Mouse (Mus musculus) midbrain, embryonic 10.5 days (tissue): ENCODE data around the gene Gm45618. TPM values are rescaled to one million over a fixed set of nuclear protein-coding genes. Genes with fewer than 3 reads are reported as not detected.

Experiments
- DNase-seq: peaks from one replicate; pipeline ENCODE4 v3.0.0-alpha.2; 2017; ENCODE audit warnings: low spot score
- H3K27ac ChIP-seq: fragments of 300-500 bp; sonication (generic); replicated peaks from 2 replicates; pipeline ENCODE4 v1.5.1; 2016; ENCODE audit warnings: mild to moderate bottlenecking
- H3K27me3 ChIP-seq: fragments of 300-500 bp; sonication (generic); 2 replicates; pipeline ENCODE4 v1.6.1; 2016; ENCODE audit warnings: low read depth, mild to moderate bottlenecking; ENCODE audit not compliant: poor library complexity, severe bottlenecking
- H3K36me3 ChIP-seq: fragments of 300-500 bp; sonication (generic); 2 replicates; pipeline ENCODE4 v1.6.1; 2016; ENCODE audit warnings: mild to moderate bottlenecking, moderate library complexity
- H3K4me1 ChIP-seq: fragments of 300-500 bp; sonication (generic); 2 replicates; pipeline ENCODE4 v1.6.1; 2016
- H3K4me3 ChIP-seq: fragments of 300-500 bp; sonication (generic); 2 replicates; pipeline ENCODE4 v1.5.1; 2016; ENCODE audit warnings: mild to moderate bottlenecking, moderate library complexity
- H3K9me3 ChIP-seq: fragments of 300-500 bp; sonication (generic); replicated peaks from 2 replicates; pipeline ENCODE4 v1.6.1; 2016; ENCODE audit warnings: mild to moderate bottlenecking
- WGBS: fragments of 180-500 bp; shearing (Covaris S2); methylation state at CpG from one replicate; pipeline ENCODE4 v1.1.7; 2016; 5-methylcytosine and 5-hydroxymethylcytosine counted together
- polyA plus RNA-seq: library from polyadenylated mRNA; unstranded; fragments of >200 nt; fragmentation: Nextera tagmentation; extraction: Ambion mirVana; gene quantifications from 2 replicates; pipeline ENCODE4 v1.2.1, GENCODE M21; 2016

Gene Gm45618
- polyA plus RNA-seq, 1 experiment from 2014 or later: not detected

DNA sequence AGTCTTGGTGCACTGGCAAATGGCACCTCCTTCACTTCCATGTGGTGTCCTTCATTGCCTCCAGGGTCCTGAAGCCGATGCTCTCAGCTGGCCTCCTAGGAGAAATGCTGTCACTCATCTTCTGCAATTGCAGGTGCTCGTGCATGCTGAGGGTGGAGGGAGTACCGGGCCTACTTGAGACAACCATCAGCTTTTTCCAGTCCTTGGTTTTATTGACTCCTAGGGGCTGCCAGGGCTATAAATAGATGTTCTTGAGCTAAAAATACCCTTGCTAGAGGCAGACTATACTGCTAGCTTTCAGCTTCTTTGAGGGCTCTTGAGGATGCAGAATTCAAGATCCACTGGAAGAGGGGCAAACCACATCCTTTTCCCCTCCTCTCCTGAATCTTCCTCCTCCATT lies 43.4 kb downstream of the Gm45618 start:
- Histone ChIP-seq H3K27me3 (peaks cover 49% of the 10 kb centered on the region), H3K4me1 (peaks cover 5% of the 10 kb centered on the region)
- 83% methylated on average over 3 of the region's 3 CpGs for WGBS

DNA sequence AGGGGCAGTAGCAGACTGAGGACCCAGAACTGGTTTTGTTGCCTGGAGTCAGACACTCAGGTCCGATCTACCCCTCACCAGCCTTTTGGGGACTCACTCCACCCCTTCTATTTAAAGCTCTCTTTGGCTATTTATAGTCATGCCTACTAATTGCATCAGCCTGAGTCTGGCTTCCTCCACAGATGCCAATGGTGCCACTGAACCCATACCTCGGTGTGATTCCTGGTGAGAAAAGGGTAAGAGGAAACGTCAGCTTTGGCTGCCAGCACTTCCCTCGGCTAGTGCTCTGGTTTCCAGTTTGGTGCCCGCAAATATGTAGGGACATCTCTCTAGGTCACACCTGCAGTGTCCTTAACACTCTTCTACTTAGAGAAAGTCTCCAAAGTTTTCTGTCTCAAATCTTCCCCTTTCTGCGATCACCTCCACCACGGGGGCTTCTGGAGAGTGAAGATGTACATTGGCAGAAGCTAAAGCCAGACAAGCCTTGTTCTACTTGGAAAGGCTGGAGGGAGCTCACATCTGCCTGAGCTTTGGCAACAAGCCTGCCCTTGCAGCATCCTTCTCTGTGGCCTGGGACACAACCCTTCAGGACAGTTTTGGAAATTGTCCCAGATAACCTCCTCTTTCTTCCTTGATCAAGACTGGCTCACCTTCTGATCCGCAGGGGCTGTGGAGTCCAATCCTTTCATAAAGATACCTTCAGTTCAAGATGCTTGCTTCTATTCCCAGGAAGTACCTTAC lies 46.2 kb downstream of the Gm45618 start:
- H3K36me3 ChIP-seq: peaks cover under 1% of the 10 kb centered on the region; the same call in 1 of the 2 replicates
- no peaks in the 10 kb centered on the region for H3K9me3 ChIP-seq
- 73% methylated on average over 8 of the region's 8 CpGs for WGBS
- H3K4me1 ChIP-seq: peaks cover 10% of the 10 kb centered on the region; the same call in 1 of the 2 replicates
- no peak for DNase-seq
- no peak overlapping the region for H3K27ac ChIP-seq
- H3K27me3 ChIP-seq: peaks cover 35% of the 10 kb centered on the region
- no peak overlapping the region for H3K4me3 ChIP-seq

More for the DNA sequence above, 43.4 kb downstream of the Gm45618 start:
- peaks cover 11% of the 10 kb centered on the region for H3K36me3 ChIP-seq
- no peak overlapping the region for H3K4me3 ChIP-seq
- H3K9me3 ChIP-seq: no peaks in the 10 kb centered on the region
- no peak for DNase-seq
- no peak overlapping the region for H3K27ac ChIP-seq

DNA sequence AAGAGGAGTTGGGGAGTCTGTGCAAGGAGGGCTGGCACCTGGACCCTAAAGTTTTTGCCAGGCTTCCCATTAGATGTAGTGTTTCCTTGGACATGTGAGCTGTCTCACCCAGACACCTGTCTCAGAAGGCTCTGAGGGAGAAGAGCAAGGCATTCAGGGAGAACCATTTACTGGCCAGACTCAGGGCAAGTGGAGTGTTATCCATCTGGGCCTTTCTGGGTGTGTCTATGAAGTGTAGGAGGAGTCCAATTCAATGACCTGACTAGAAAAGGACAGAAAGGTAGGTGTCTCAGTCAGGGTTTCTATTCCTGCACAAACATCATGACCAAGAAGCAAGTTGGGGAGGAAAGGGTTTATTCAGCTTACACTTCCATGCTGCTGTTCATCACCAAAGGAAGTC lies 48.8 kb downstream of the Gm45618 start:
- H3K4me1 ChIP-seq: peaks cover 10% of the 10 kb centered on the region; the same call in 1 of the 2 replicates
- no peak for DNase-seq
- H3K36me3 ChIP-seq: no peaks in the 10 kb centered on the region
- no peak overlapping the region for H3K27ac ChIP-seq
- H3K9me3 ChIP-seq: no peaks in the 10 kb centered on the region
- no peak overlapping the region for H3K4me3 ChIP-seq
- H3K27me3 ChIP-seq: peaks cover 30% of the 10 kb centered on the region

DNA sequence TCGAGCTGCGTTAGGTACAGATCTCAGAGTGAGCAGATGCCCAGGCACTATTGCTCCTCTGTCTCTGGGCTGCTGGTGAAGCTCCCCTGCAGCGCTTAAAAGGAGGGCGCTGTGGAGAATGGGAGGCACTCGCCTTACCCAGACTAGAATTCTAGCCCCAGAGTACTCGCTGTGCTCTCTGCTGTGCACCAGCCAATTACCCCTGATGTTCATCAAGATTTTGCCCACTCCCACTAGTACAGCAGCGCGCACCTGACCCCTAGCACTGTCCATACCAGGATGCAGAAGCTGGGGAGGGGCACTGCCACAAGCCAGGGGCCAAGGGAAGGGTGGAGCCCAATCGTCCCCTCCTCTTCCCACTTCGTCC lies 49.3 kb downstream of the Gm45618 start:
- DNase-seq: no peak
- Histone ChIP-seq H3K27ac (no peak overlapping the region), H3K27me3 (peaks cover 30% of the 10 kb centered on the region), H3K36me3 (no peaks in the 10 kb centered on the region), H3K4me3 (0 out of 2 replicates have a peak overlapping the region, but pooled peaks have one; percentile 22), H3K9me3 (no peaks in the 10 kb centered on the region), H3K4me1 (peaks cover 10% of the 10 kb centered on the region; the same call in 1 of the 2 replicates)
- 3% methylated on average over 10 of the region's 10 CpGs for WGBS

DNA sequence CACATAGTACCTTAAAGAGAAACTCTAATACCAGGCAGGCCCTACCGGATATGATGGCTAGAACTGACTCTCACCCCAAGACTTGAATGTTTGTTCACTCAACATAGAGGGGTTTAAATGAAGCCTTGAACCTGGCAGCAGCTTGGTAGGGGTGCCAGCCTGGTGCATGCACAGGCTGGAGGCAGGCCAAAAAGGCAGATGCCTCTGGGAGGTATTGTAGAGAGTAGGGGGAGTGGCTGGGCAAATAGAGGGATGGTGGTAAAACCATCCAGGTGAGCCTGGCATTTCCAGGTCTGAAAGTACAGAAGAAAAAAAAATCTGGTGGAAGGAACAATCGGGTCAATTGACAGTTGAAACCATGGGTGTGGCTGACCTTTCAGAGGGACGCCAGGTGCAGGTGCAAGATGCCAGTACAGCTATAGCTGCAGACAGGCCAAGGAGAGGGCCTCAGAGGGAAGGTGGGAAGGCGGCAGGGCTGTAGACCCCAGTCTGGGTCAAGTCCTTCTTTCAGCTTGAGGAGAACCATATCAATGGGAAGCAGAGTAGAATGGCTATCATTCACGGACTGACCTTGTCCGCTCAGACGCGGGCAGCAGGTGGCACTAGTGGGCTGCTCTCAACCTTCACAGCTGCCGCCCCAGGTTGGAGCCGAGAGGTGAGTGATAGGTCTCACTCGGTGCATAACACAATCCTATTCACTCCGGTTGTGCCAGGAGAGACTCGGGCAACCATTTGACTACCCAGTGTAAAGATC lies 49.9 kb downstream of the Gm45618 start:
- 14% methylated on average over 13 of the region's 13 CpGs for WGBS
- peak; percentile 63 for DNase-seq
- peaks cover 10% of the 10 kb centered on the region; the same call in 1 of the 2 replicates for H3K4me1 ChIP-seq
- H3K4me3 ChIP-seq: 0 out of 2 replicates have a peak overlapping the region, but pooled peaks have one; percentile 22
- H3K27ac ChIP-seq: no peak overlapping the region
- no peaks in the 10 kb centered on the region for H3K9me3 ChIP-seq
- H3K36me3 ChIP-seq: no peaks in the 10 kb centered on the region
- peaks cover 28% of the 10 kb centered on the region for H3K27me3 ChIP-seq

Other genes with a start within 250 kb of the Gm45618 start
- gene Tollip, start 202.2 kb downstream of the Gm45618 start, polyA plus RNA-seq: 52.9 and 66.6 TPM in 2 replicates
- gene Brsk2, start 171.0 kb downstream of the Gm45618 start, polyA plus RNA-seq: 7.8 and 11.4 TPM in 2 replicates
- 62.2 and 64.0 TPM in 2 replicates for gene Mob2, start 59.7 kb downstream of the Gm45618 start, polyA plus RNA-seq
- gene Dusp8, start 24.9 kb downstream of the Gm45618 start, polyA plus RNA-seq: 6.4 and 13.2 TPM in 2 replicates
- gene Gm39115, start 15.3 kb upstream of the Gm45618 start, polyA plus RNA-seq: not detected in 2 replicates
- gene Gm45337, start 23.9 kb upstream of the Gm45618 start, polyA plus RNA-seq: not detected in 2 replicates
- gene Gm29735, start 36.4 kb upstream of the Gm45618 start, polyA plus RNA-seq: not detected in 2 replicates
- not detected in 2 replicates for gene Gm4553, start 45.0 kb upstream of the Gm45618 start, polyA plus RNA-seq
- gene Krtap5-2, start 55.3 kb upstream of the Gm45618 start, polyA plus RNA-seq: not detected in 2 replicates
- gene Gm10153, start 69.7 kb upstream of the Gm45618 start, polyA plus RNA-seq: not detected in 2 replicates
- not detected in 2 replicates for gene Krtap5-3, start 80.6 kb upstream of the Gm45618 start, polyA plus RNA-seq
- gene Gm7579, start 91.1 kb upstream of the Gm45618 start, polyA plus RNA-seq: not detected in 2 replicates
- gene Krtap5-5, start 109.2 kb upstream of the Gm45618 start, polyA plus RNA-seq: not detected in 2 replicates
- not detected in 2 replicates for gene Gm40460, start 120.3 kb upstream of the Gm45618 start, polyA plus RNA-seq
- not detected in 2 replicates for gene Gm2431, start 137.6 kb upstream of the Gm45618 start, polyA plus RNA-seq
- gene Gm4559, start 153.6 kb upstream of the Gm45618 start, polyA plus RNA-seq: not detected in 2 replicates
- gene Krtap5-1, start 176.4 kb upstream of the Gm45618 start, polyA plus RNA-seq: not detected in 2 replicates
- not detected in 2 replicates for gene Krtap5-4, start 182.8 kb upstream of the Gm45618 start, polyA plus RNA-seq